Mouse (Mus musculus) B cell, adult 62 days (primary cell): ENCODE data around the gene Txndc2. TPM values are rescaled to one million over a fixed set of nuclear protein-coding genes. Genes with fewer than 3 reads are reported as not detected.

ENCODE experiments used
- total RNA-seq: library from RNA; stranded (reverse); gene quantifications from 4 replicates; pipeline ENCODE4 v1.2.4, GENCODE M21; 2023

The Txndc2 gene
- 0.31 to 0.75 TPM (median 0.55 TPM) in 3 of 4 replicates, not detected in the other for total RNA-seq

DNA sequence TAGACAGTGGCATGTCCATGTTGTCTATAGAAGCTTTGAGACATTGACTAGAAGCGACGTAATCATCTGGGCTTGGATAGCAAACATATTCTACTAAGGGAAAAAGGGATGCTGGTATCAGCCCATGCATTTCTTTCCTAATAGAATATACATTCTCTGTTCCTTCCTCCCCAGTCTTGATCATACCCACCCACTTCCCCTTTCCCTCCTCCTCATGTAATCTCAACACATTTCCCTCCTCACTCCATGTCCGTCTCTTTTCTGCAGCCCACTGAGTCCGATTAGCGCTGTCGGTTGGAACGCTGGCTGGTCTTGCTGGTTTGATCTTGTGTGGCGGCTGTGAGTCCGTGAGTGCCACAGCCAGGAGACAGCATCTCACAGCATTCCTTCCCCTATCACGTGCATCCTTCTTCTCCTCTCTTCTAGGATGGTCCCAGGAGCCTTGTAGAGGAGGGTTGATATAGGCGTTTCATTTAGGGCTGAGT lies at the start of gene Txndc2:
Gene Txndc2, minus strand, starts transcription at position 435 of the 485 bp plus-strand sequence.

DNA sequence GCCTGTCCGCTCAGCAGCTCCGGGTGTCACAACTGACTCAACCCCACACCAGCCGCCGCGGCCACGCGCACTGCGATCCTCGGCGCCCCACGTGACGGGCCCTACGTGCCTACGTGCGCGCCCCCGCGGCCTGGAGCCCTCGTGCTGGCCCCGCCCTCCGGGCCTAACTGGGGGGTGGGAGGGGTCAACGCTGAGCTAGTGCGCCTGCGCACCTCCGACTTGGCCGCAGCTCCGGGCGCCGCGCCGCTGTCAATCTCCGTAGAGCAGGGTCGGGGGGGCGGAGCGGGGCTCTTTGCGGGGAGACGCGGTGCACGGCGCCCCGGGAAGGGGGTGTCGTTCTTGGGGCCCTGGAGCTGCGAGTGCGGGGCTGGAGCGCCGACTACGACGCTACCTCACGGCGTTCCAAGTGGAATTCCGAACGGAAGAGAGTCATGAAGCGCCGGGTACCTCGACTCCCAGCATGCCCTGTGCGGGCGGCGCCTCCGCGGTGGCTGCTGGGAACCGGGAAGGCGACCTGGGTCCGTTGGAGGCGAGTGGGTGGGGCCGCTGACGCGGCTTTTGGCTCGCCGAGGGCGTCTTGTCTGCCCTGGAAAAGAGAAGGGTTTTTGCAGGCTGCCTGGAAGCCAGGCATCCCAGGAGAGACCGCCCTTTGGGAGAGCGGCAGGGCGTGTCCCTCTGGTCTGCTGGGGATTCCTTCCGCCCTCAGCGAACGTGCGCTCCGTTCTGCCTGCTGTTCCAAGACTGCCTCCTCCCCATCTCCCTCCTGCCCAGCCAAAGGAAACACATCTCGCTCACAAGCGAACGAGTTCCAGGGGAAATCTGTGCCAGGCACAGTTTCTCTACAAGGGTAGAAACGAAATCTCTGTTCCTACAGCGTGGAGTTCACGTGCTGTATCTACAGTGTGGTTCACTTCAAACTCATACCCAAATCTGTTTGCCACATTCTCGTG lies 28.2 kb downstream of the Txndc2 start, which contains the start of gene Vapa:
Gene Vapa, minus strand, starts transcription at position 93 of the 950 bp plus-strand sequence.

Other genes with a start within 250 kb of the Txndc2 start
- gene Tmem232, start 101.4 kb downstream of the Txndc2 start, total RNA-seq = not detected in 4 replicates
- gene Vapa, start 28.6 kb downstream of the Txndc2 start, total RNA-seq = 70.6 to 78.8 TPM (median 74.5 TPM) in 4 replicates
- gene Rab31, start 130.6 kb upstream of the Txndc2 start, total RNA-seq = 15.5 to 19.6 TPM (median 19.1 TPM) in 4 replicates
- 76.2 to 91.7 TPM (median 83.0 TPM) in 4 replicates for gene Ppp4r1, start 140.4 kb upstream of the Txndc2 start, total RNA-seq
- gene Ralbp1, start 243.6 kb upstream of the Txndc2 start, total RNA-seq = 34.8 to 41.0 TPM (median 37.8 TPM) in 4 replicates